Mouse (Mus musculus) lung, adult 2 months (tissue): ENCODE measurements around the gene Aloxe3.

Source experiments
- CTCF ChIP-seq: fragments of 200-500 bp; IDR thresholded peaks from 2 replicates; pipeline ENCODE4 v1.5.1; 2011; ENCODE audit warnings: mild to moderate bottlenecking, low read length, control low read depth; ENCODE audit not compliant: insufficient read depth
- POLR2A ChIP-seq: fragments of 200-500 bp; IDR thresholded peaks from 2 replicates; pipeline ENCODE4 v1.6.1; 2011; ENCODE audit warnings: low read depth, mild to moderate bottlenecking, control low read depth, low read length, borderline replicate concordance; ENCODE audit errors: extremely low read depth

- TF ChIP-seq POLR2A (no peak), CTCF (peak; percentile 43)
These were observed 67.1 kb downstream of the Aloxe3 start for GRCm38 (mm10) chr11:69192840-69193239.
